Mouse (Mus musculus): ENCODE results near the gene Ralgapa2.

GRCm38 (mm10) chr2:146324907-146325715 is 187.0 kb downstream of the Ralgapa2 start:
- no peak for TF ChIP-seq POLR2A (IDR thresholded peaks at IDR 0.05; ENCODE audit: borderline replicate concordance, extremely low read depth, insufficient read depth, insufficient read length, poor library complexity, severe bottlenecking)
- no peak for TF ChIP-seq CTCF (IDR thresholded peaks at IDR 0.05; ENCODE audit: borderline replicate concordance, extremely low read depth, insufficient read depth, insufficient read length)
